Mouse (Mus musculus): Measurements from ENCODE around the gene Gm19684. TPM values are rescaled to one million over a fixed set of nuclear protein-coding genes. Genes with fewer than 3 reads are reported as not detected.
"Not testable (repeated sequence)": the region's sequence is repeated elsewhere in the genome, so short reads cannot be mapped to it uniquely, and the experiment has no call there.

Gene Gm19684
- 1.4 to 2.5 TPM in 2 of 3 replicates, not detected in the other for total RNA-seq (2017)

GRCm38 (mm10) chr17:36121352-36122020, at the start of gene Gm19684:
Gene Gm19684 (plus strand): TSS chr17:36121678.
- peak; percentile 93 for ATAC-seq (replicated peaks; ENCODE audit: insufficient number of reproducible peaks, low FRiP score, low TSS enrichment, poor library complexity, severe bottlenecking)

GRCm38 (mm10) chr17:36081901-36082300, 39.6 kb upstream of the Gm19684 start:
- not testable (repeated sequence) for ATAC-seq (replicated peaks; ENCODE audit: insufficient number of reproducible peaks, low FRiP score, low TSS enrichment, poor library complexity, severe bottlenecking)

- ATAC-seq (replicated peaks; ENCODE audit: insufficient number of reproducible peaks, low FRiP score, low TSS enrichment, poor library complexity, severe bottlenecking) = not testable (repeated sequence)
Measured at GRCm38 (mm10) chr17:36082519-36083232, 38.8 kb upstream of the Gm19684 start.

- peak; percentile 77 for ATAC-seq (replicated peaks; ENCODE audit: insufficient number of reproducible peaks, low FRiP score, low TSS enrichment, poor library complexity, severe bottlenecking)
Measured at GRCm38 (mm10) chr17:36083266-36083869, 38.1 kb upstream of the Gm19684 start.

- 0 out of 2 replicates have a peak, but pooled peaks have one; percentile 24 for ATAC-seq (replicated peaks; ENCODE audit: insufficient number of reproducible peaks, low FRiP score, low TSS enrichment, poor library complexity, severe bottlenecking)
Measured at GRCm38 (mm10) chr17:36083870-36084451, 37.5 kb upstream of the Gm19684 start.

GRCm38 (mm10) chr17:36085976-36086375, 35.5 kb upstream of the Gm19684 start:
- not testable (repeated sequence) for ATAC-seq (replicated peaks; ENCODE audit: insufficient number of reproducible peaks, low FRiP score, low TSS enrichment, poor library complexity, severe bottlenecking)

GRCm38 (mm10) chr17:36091933-36092332, 29.5 kb upstream of the Gm19684 start:
- ATAC-seq (replicated peaks; ENCODE audit: insufficient number of reproducible peaks, low FRiP score, low TSS enrichment, poor library complexity, severe bottlenecking) = not testable (repeated sequence)

GRCm38 (mm10) chr17:36092520-36092919, 29.0 kb upstream of the Gm19684 start:
- ATAC-seq (replicated peaks; ENCODE audit: insufficient number of reproducible peaks, low FRiP score, low TSS enrichment, poor library complexity, severe bottlenecking) = not testable (repeated sequence)

- ATAC-seq (replicated peaks; ENCODE audit: insufficient number of reproducible peaks, low FRiP score, low TSS enrichment, poor library complexity, severe bottlenecking) = no peak
Measured at GRCm38 (mm10) chr17:36093936-36094335, 27.5 kb upstream of the Gm19684 start.

- not testable (repeated sequence) for ATAC-seq (replicated peaks; ENCODE audit: insufficient number of reproducible peaks, low FRiP score, low TSS enrichment, poor library complexity, severe bottlenecking)
Measured at GRCm38 (mm10) chr17:36099603-36100002, 21.9 kb upstream of the Gm19684 start.

- not testable (repeated sequence) for ATAC-seq (replicated peaks; ENCODE audit: insufficient number of reproducible peaks, low FRiP score, low TSS enrichment, poor library complexity, severe bottlenecking)
Measured at GRCm38 (mm10) chr17:36102091-36102490, 19.4 kb upstream of the Gm19684 start.

GRCm38 (mm10) chr17:36110129-36110528, 11.3 kb upstream of the Gm19684 start:
- ATAC-seq (replicated peaks; ENCODE audit: insufficient number of reproducible peaks, low FRiP score, low TSS enrichment, poor library complexity, severe bottlenecking) = not testable (repeated sequence)

GRCm38 (mm10) chr17:36110641-36111509, 10.6 kb upstream of the Gm19684 start:
- peak; percentile 82 for ATAC-seq (replicated peaks; ENCODE audit: insufficient number of reproducible peaks, low FRiP score, low TSS enrichment, poor library complexity, severe bottlenecking)

GRCm38 (mm10) chr17:36111510-36111868, 10.0 kb upstream of the Gm19684 start:
- ATAC-seq (replicated peaks; ENCODE audit: insufficient number of reproducible peaks, low FRiP score, low TSS enrichment, poor library complexity, severe bottlenecking) = peak; percentile 86

- ATAC-seq (replicated peaks; ENCODE audit: insufficient number of reproducible peaks, low FRiP score, low TSS enrichment, poor library complexity, severe bottlenecking) = peak; percentile 62
Measured at GRCm38 (mm10) chr17:36113979-36114593, 7.4 kb upstream of the Gm19684 start.

- not testable (repeated sequence) for ATAC-seq (replicated peaks; ENCODE audit: insufficient number of reproducible peaks, low FRiP score, low TSS enrichment, poor library complexity, severe bottlenecking)
Measured at GRCm38 (mm10) chr17:36116545-36116944, 4.9 kb upstream of the Gm19684 start.

- peak; percentile 13; the same call in 1 of the 2 replicates for ATAC-seq (replicated peaks; ENCODE audit: insufficient number of reproducible peaks, low FRiP score, low TSS enrichment, poor library complexity, severe bottlenecking)
Measured at GRCm38 (mm10) chr17:36120839-36121238, 639 bp upstream of the Gm19684 start.

GRCm38 (mm10) chr17:36124111-36124510, 2.6 kb downstream of the Gm19684 start:
- ATAC-seq (replicated peaks; ENCODE audit: insufficient number of reproducible peaks, low FRiP score, low TSS enrichment, poor library complexity, severe bottlenecking) = not testable (repeated sequence)
